Mouse (Mus musculus) forebrain, embryonic 14.5 days (tissue): Measurements from ENCODE around the gene Frat1. TPM values are rescaled to one million over a fixed set of nuclear protein-coding genes. Genes with fewer than 3 reads are reported as not detected.

Source experiments
- ATAC-seq: fragments of 200-750 bp; cut with Nextera tagmentation; 2 replicates; pipeline ENCODE4 v1.8.0; 2017; ENCODE audit warnings: mild to moderate bottlenecking, moderate library complexity
- DNase-seq: peaks from one replicate; pipeline ENCODE4 v3.0.0-alpha.2; 2015; ENCODE audit warnings: low spot score
- H3K27ac ChIP-seq: fragments of 300-500 bp; sonication (generic); 2 replicates; pipeline ENCODE4 v1.5.1; 2014; ENCODE audit warnings: low read depth, mild to moderate bottlenecking, control low read depth, low read length, moderate library complexity
- H3K27me3 ChIP-seq: fragments of 300-500 bp; sonication (generic); replicated peaks from 2 replicates; pipeline ENCODE4 v1.6.1; 2014; ENCODE audit warnings: low read length, control low read depth, mixed read lengths; ENCODE audit not compliant: control insufficient read depth, insufficient read depth
- H3K36me3 ChIP-seq: fragments of 300-500 bp; sonication (generic); 2 replicates; pipeline ENCODE4 v1.6.1; 2014; ENCODE audit warnings: low read length, control low read depth; ENCODE audit not compliant: control insufficient read depth, insufficient read depth
- H3K4me1 ChIP-seq: fragments of 300-500 bp; sonication (generic); 2 replicates; pipeline ENCODE4 v1.6.1; 2014; ENCODE audit warnings: antibody characterized with exemption, low read length, control low read depth; ENCODE audit not compliant: control insufficient read depth, insufficient read depth
- H3K4me2 ChIP-seq: fragments of 300-500 bp; sonication (generic); 2 replicates; pipeline ENCODE4 v1.6.1; 2014; ENCODE audit warnings: mild to moderate bottlenecking, control low read depth, low read length
- H3K4me3 ChIP-seq: fragments of 300-500 bp; sonication (generic); 2 replicates; pipeline ENCODE4 v1.5.1; 2014; ENCODE audit warnings: low read depth, low read length, control low read depth
- H3K9ac ChIP-seq: fragments of 300-500 bp; sonication (generic); 2 replicates; pipeline ENCODE4 v1.6.1; 2014; ENCODE audit warnings: mild to moderate bottlenecking, low read length, control low read depth, moderate library complexity
- H3K9me3 ChIP-seq: fragments of 300-500 bp; sonication (generic); replicated peaks from 2 replicates; pipeline ENCODE4 v1.6.1; 2016; ENCODE audit warnings: low read length, control low read depth, mixed read lengths; ENCODE audit not compliant: control insufficient read depth
- WGBS: fragments of 180-500 bp; shearing (Covaris S2); extraction: QIAGEN DNeasy Blood & Tissue Kit; methylation state at CpG from one replicate; pipeline ENCODE4 v1.1.7; 2014; 5-methylcytosine and 5-hydroxymethylcytosine counted together
- polyA plus RNA-seq: library from polyadenylated mRNA; unstranded; fragments of >200 nt; fragmentation: Nextera tagmentation; extraction: Ambion mirVana; gene quantifications from 2 replicates; pipeline ENCODE4 v1.2.1, GENCODE M21; 2014

Gene Frat1
- polyA plus RNA-seq, 1 experiment from 2014 or later: 35.5 TPM

DNA sequence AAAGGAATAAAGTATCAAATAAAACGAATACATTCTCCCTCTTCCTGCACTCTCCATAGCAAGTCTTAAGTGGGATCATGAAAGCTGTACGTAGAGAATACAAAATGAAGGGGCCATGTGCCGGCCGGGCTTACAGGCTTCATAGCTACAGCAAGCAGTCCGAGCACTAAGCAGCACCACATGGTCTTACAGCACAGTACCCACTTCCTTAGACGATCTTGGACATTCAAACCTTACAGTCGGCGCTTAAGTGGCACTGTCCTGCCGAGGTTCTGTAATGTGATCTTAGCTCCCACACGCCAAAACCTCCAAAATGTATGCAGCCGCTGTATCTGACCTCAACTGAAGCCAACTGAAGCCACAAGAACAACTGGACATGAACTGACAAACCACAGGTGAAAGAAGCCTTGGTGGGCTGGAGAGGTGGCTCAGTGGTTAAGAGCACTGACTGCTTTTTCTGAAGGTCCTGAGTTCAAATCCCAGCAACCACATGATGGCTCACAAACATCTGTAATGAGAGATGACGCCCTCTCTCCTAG lies 32.9 kb upstream of the Frat1 start:
- H3K9me3 ChIP-seq: no peaks in the 10 kb centered on the region
- no peaks in the 10 kb centered on the region for H3K36me3 ChIP-seq
- ATAC-seq: no peak
- DNase-seq: no peak
- H3K4me1 ChIP-seq: 0 out of 2 replicates have a peak, but pooled peaks cover 2% of the 10 kb centered on the region
- 81% methylated on average over 12 of the region's 12 CpGs for WGBS
- H3K27me3 ChIP-seq: no peaks in the 10 kb centered on the region
- no peak overlapping the region for H3K9ac ChIP-seq
- no peak overlapping the region for H3K4me3 ChIP-seq
- H3K4me2 ChIP-seq: no peak overlapping the region
- H3K27ac ChIP-seq: peak overlapping the region; percentile 27; the same call in 1 of the 2 replicates

DNA sequence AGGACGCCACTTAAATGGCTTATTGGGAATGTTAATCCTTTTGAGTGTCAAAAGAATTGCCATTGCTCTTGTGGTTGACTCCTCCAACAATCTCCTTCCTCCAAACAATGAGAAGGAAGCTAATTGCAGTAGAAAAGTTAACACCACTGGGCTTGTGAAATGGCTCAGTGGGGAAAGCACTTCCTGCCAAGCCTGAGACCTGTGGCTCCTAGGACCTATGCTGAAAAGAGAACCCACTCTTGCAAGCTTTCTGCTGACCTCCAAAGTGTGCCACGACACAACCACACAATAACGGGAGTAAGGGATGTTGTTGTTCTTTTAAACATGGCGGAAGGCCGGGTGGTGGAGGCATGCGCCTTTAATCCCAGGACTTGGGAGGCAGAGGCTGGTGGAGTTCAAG lies 32.2 kb upstream of the Frat1 start:
- no peak overlapping the region for H3K27ac ChIP-seq
- no peak overlapping the region for H3K4me3 ChIP-seq
- ATAC-seq (no peak), DNase-seq (no peak)
- no peaks in the 10 kb centered on the region for H3K36me3 ChIP-seq
- no peak overlapping the region for H3K4me2 ChIP-seq
- H3K9ac ChIP-seq: no peak overlapping the region
- 75% methylated on average over 6 of the region's 6 CpGs for whole genome bisulfite sequencing
- no peaks in the 10 kb centered on the region for H3K9me3 ChIP-seq
- no peaks in the 10 kb centered on the region for H3K27me3 ChIP-seq
- 0 out of 2 replicates have a peak, but pooled peaks cover 2% of the 10 kb centered on the region for H3K4me1 ChIP-seq

DNA sequence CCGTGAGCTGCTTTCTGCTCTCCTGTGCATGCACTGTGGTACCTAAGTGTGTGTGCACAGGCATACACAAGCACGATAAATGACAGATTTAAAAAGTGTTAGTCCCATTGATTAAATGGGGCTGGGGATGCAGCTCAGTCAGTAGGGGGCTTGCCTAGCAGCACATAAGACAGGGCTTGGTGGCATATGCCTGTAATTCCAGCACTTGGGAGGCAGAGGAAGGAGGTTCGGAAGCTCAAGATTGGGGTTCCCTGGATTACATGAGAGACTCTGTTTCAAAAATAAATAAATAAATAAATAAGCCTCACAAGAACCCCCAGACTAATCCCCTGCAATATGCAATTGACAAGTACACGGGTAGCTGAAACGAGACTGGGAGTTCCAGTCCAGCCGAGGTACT lies 29.3 kb upstream of the Frat1 start:
- Histone ChIP-seq H3K27me3 (no peaks in the 10 kb centered on the region), H3K9me3 (no peaks in the 10 kb centered on the region), H3K4me2 (peak overlapping the region; percentile 79), H3K27ac (no peak overlapping the region), H3K4me3 (peak overlapping the region; percentile 87), H3K4me1 (0 out of 2 replicates have a peak, but pooled peaks cover 2% of the 10 kb centered on the region), H3K9ac (peak overlapping the region; percentile 82; the same call in 1 of the 2 replicates), H3K36me3 (no peaks in the 10 kb centered on the region)
- DNase-seq (no peak), ATAC-seq (no peak)
- 23% methylated on average over 6 of the region's 6 CpGs for WGBS

DNA sequence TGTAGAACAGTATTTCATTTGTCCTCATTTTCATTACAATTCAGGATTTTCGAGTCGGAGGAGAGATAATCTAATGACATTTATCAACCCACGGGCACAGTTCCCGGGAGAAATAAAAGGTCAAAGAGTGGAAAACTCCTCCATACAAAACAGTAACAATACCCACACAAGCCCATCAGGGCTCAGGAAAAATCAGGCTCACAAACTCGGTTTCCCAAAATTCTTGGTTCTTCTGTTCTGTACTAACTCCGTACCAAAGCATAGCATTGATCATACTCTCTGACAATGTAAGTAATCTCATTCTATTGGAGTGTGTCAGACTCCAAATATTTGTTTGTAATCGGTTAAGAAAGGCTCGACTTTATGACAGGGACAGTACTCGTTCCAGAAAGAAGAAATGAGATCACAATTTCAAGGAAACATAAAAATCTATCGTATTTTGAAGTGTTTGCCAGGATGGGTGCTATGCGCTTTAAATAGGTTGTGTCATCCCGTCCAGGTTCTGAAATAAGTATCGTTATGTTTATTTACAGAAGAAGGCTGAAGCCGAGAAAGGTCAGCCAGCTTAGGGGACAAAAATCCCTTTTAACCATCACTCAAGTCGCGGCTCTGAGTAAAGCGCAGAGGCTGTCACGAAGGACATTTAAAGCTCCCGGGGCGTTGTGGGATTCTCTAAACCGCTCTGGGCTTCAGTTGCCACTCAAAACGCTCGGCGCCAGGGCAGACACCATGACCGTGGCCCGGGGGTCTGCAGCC lies 28.6 kb upstream of the Frat1 start:
- H3K27me3 ChIP-seq: no peaks in the 10 kb centered on the region
- 3% methylated on average over 26 of the region's 26 CpGs for WGBS
- H3K4me3 ChIP-seq: peak overlapping the region; percentile 87
- peak overlapping the region; percentile 33; the same call in 1 of the 2 replicates for H3K27ac ChIP-seq
- no peak for ATAC-seq
- H3K4me1 ChIP-seq: 0 out of 2 replicates have a peak, but pooled peaks cover 2% of the 10 kb centered on the region
- H3K9ac ChIP-seq: peak overlapping the region; percentile 82
- H3K9me3 ChIP-seq: no peaks in the 10 kb centered on the region
- DNase-seq: peak; percentile 40
- peak overlapping the region; percentile 79 for H3K4me2 ChIP-seq
- no peaks in the 10 kb centered on the region for H3K36me3 ChIP-seq

DNA sequence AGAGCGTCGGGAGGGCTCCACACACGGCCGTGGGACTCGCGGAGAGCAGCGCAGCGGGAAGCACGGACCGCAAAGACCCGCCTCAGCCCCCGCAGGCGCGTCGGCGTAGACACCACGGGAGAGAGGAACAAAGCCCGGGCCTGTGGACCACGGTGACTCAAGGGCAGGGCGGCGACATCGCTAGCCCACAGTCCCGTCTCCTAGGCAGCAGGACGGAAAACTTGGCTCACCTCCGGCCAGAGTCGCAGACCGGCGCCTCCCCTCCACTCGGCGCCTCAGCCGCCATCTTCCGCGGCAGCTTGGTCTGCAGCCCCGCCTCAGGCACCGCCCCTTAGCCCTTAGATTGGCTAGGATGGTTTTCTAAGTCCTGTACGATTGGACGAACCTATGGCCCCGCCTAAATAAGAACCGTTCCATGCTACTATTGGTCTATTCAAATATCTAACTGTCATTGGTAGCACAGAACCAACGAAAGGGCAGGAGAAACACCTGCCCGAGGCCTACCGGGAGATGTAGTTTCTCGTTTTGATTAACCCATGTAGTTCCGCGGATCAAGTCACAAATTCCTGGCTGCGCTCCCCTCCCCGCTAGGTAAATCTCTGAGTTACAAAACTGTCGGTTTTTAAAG lies 27.9 kb upstream of the Frat1 start, which contains the start of gene Arhgap19:
Gene Arhgap19, minus strand, starts transcription at position 306 of the 628 bp plus-strand sequence.
- Histone ChIP-seq H3K27ac (peak within 1 kb of the TSS; percentile 33; the same call in 1 of the 2 replicates), H3K9ac (peak within 1 kb of the TSS; percentile 82), H3K36me3 (no peaks in the 10 kb centered on the region), H3K4me3 (peak within 1 kb of the TSS; percentile 87), H3K27me3 (no peaks in the 10 kb centered on the region), H3K4me2 (peak within 1 kb of the TSS; percentile 79), H3K4me1 (0 out of 2 replicates have a peak, but pooled peaks cover 2% of the 10 kb centered on the region), H3K9me3 (no peaks in the 10 kb centered on the region)
- WGBS: under 1% methylated on average over 46 of the region's 48 CpGs
- ATAC-seq (peak; percentile 100), DNase-seq (peak; percentile 99)

DNA sequence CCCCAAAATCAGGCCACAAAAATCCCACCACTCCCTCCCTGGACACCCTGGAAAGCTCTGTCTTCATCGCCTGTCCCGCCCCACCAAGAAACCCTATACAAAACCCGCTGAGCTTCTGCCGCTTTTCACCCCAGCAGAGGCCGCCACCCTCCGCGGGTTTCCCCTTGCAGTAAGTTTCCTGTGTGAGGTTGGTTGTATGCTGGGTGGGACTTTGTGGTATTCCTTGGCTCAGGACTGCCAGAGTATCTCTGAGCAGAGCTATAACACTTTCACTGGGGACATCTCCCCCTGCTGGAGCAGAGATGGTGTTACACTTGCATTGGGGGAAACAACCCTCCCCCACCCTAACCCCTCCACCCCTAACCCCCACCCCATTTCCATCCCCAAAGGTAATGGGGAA lies 26.4 kb upstream of the Frat1 start:
- Histone ChIP-seq H3K4me1 (0 out of 2 replicates have a peak, but pooled peaks cover 2% of the 10 kb centered on the region), H3K4me2 (no peak overlapping the region), H3K27ac (no peak overlapping the region), H3K9ac (no peak overlapping the region), H3K36me3 (no peaks in the 10 kb centered on the region), H3K9me3 (no peaks in the 10 kb centered on the region), H3K4me3 (no peak overlapping the region), H3K27me3 (no peaks in the 10 kb centered on the region)
- ATAC-seq (no peak), DNase-seq (no peak)
- WGBS: 36% methylated on average over 7 of the region's 7 CpGs

DNA sequence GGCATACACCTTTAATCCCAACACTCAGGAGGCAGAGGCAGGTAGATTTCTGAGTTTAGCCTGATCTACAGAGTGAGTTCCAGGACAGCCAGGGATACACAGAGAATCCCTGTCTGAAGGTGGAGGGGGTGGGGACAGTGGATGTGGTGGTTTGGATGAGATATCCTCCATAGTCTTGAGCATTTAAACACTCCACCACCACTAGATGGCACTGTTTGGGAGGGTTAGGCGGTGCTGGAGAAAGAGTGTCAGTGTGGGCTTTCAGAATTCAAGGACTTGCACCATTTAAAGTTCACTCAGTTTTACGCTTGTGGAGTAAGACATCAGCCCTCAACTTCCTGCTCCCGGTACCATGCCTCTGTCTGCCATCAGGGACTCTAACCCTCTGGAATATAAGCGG lies 23.9 kb upstream of the Frat1 start:
- ATAC-seq (no peak), DNase-seq (no peak)

DNA sequence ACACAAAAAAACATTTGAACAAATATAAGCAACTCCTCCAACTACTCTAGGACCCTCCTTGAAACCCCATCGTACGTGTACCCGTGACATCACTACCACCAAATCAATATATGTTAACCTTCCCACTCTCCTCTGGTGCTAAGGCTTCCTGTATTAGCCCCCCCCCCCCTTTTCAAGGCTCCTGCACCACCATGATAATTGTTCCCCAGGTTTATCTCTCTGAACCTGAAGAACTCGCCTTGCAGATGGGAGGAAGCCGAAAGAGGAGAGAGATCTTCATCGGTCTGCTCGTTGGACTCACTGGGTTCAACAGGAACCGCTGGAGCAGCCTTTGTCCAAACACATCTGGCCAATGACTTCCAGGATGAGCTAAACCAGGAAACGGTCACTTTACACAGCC lies 22.3 kb upstream of the Frat1 start:
- H3K4me3 ChIP-seq: no peak overlapping the region
- DNase-seq (no peak), ATAC-seq (no peak)
- no peaks in the 10 kb centered on the region for H3K27me3 ChIP-seq
- H3K4me2 ChIP-seq: no peak overlapping the region
- no peak overlapping the region for H3K9ac ChIP-seq
- no peaks in the 10 kb centered on the region for H3K36me3 ChIP-seq
- H3K4me1 ChIP-seq: no peaks in the 10 kb centered on the region
- 94% methylated on average over 9 of the region's 9 CpGs for WGBS
- H3K9me3 ChIP-seq: no peaks in the 10 kb centered on the region
- no peak overlapping the region for H3K27ac ChIP-seq

More for the DNA sequence above, 23.9 kb upstream of the Frat1 start:
- Histone ChIP-seq H3K36me3 (no peaks in the 10 kb centered on the region), H3K4me2 (no peak overlapping the region), H3K4me1 (0 out of 2 replicates have a peak, but pooled peaks cover under 1% of the 10 kb centered on the region), H3K9ac (no peak overlapping the region), H3K27ac (no peak overlapping the region), H3K27me3 (no peaks in the 10 kb centered on the region), H3K9me3 (no peaks in the 10 kb centered on the region), H3K4me3 (no peak overlapping the region)
- WGBS: 87% methylated on average over 4 of the region's 4 CpGs
